Mouse (Mus musculus) mesoderm, embryonic 11.5 days (tissue): ENCODE data around the gene Nav2.
A peak's percentile ranks its signal among the peaks of the same experiment; 100 is the strongest.

ENCODE experiments used
- DNase-seq: peaks from one replicate; pipeline ENCODE4 v3.0.0-alpha.2; 2012; ENCODE audit warnings: low read depth, low spot score

Nav2 gene

GRCm38 (mm10) chr7:49000816-49001215 is 92.3 kb downstream of the Nav2 start:
- DNase-seq, result no peak

DNA sequence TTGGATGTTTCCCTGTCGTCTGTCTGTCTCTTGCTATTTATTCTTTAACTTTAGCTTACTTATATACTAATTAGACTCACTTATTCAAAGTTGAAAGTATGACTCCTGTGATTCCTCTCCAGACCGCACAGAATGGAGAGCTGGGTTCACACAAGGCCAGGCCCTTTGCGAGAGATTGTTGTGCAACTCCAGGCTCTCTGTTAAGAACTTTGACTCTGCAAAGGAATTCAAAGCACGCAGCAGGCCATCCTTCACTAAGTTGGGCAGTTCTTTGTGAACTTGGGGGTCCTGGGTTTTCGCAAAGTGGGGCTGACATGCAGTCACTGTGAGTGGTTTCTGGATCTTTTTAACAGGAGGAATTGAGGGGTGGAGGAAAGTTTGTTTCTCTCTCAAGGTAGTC is 95.9 kb downstream of the Nav2 start:
- DNase-seq, result no peak

GRCm38 (mm10) chr7:49006886-49007285 is 98.4 kb downstream of the Nav2 start:
- DNase-seq, result no peak

DNA sequence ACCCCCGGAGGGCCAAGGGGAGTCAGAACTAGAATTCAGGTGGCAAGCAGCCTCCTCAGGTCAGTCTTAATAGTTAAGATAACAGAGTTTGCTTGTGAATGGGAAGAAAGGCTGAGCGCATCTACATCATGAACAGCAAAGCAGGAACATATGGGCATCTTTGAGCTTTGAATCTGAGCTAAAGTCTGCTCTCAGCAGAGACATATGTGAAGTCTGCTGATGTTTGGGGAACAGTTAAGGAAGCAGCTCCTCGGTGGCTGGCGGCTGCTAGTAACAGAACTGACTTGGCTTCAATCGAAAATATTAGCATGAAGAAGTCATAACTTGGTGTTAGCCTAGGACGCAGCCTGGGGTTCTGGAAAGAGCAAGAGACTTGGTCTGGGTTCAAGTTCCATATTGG is 102.2 kb downstream of the Nav2 start:
- DNase-seq, result no peak

- DNase-seq, result no peak
These were observed 103.5 kb downstream of the Nav2 start for GRCm38 (mm10) chr7:49012027-49012426.

- no peak for DNase-seq
These were observed 106.0 kb downstream of the Nav2 start for GRCm38 (mm10) chr7:49014480-49014879.

- DNase-seq, result no peak
These were observed 106.8 kb downstream of the Nav2 start for GRCm38 (mm10) chr7:49015297-49015696.

DNA sequence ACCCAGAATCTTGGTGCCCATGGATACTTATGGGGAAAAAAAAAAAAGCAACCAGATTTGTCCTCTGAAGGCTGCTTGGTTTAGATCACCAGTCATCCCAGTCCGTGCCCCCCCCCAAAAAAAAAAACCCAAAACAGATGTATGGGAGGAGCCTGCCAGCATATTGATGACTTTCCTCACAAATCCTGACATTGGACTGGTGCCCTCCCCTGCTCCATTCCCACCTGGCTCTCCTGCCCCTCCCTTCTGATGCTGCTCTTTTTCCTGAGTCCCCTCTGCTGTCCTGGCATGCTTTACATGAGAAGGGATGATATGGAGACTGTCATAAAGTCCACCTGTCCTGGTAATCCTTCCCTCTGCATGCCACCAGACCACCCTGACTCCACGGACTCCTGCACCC is 107.6 kb downstream of the Nav2 start:
- DNase-seq, result no peak

DNA sequence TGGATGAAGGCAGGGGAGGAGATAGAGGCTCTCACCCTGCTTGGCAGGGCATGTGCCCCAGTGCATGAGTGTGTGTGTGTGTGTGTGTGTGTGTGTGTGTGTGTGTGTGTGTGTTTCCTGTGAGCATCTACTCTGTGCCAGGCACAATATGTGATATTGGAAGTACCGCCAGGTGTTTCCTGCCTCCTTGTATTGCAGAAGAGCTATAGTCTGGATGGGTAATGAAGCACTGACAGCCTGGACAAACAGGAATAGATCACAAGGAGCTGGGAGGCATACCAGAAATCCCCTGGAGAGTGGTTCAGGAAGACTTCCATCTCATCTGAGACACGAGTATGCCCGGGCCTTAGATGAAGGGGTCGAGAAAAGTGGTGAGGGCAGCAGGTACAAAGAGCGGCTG is 109.3 kb downstream of the Nav2 start:
- no peak for DNase-seq

DNA sequence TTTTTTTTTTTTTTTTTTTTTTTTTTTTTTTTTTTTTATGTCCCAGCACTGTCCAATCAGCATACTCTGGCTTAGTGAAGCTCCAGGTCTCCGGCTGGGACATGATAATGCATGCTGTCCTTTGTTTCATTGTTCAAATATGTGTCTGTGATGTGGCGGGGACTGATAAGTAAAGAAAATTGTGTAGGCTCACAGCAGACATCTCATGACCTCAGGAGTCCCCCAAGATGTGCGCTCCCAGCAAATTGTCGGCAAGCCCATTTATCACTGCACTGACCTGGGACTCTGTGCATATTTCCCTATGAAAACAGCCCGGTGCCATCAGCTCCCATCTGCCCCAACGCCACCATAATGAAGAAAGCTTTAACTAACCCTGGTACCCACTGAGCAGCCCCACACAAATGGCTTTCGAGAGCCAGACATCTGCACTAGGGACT is 110.0 kb downstream of the Nav2 start:
- DNase-seq, result peak; percentile 45

DNA sequence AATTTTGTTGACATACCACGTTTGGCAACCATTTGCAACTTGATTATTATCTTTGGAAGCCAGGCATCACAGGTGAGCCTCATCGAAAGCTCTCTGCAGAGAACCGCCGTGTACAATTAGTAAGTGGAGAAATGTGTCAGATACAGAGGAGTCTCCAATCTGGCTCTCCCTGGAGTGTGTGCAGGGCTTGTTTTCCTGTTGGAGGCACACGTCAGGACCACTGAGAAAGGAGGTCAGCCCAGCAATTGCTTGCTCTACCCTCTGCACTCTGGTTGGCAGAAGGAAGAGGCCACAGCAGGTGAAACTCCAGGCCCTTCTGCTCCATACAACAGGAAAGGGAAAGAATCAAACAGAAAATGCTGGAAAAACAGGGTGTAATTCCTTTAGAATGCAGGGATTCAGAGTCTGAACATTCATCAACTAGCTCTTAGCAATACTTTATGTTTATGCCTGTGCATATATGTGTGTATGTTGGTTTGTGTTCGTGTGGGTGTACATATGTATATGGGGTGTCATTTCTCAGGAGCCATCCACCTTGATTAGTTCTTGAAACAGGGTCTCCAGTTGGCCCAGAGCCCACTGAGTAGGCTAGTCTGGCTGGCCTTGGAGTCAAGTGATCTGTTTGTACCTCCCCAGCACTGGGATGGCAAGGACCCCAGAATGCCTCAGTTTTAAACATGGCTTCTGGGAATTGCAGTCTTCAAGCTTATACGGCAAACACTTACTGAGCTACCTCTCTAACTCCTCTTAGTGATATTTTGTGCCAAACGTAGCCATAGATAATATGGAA is 116.7 kb downstream of the Nav2 start:
- no peak for DNase-seq

DNA sequence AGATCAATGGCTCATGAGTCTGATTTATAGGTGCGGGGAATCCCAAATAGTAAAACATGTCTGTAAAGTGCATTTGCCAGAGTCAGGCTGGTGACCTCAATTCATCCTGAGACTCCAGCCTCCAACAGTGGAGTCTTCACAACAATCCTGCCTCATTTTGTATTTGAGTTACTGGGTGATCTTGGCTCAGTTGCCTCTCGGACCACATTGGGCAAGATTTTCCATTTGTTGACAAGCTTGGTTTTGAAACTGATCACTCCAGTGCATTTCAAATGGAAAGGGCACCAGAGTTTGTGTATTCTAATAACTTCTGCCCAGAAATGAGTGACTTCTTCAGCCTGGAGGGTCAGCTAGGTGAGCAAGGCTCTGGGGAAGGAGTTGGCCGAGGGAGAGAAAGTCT is 117.5 kb downstream of the Nav2 start:
- no peak for DNase-seq

- DNase-seq, result no peak
These were observed 118.0 kb downstream of the Nav2 start for GRCm38 (mm10) chr7:49026466-49026865.

DNA sequence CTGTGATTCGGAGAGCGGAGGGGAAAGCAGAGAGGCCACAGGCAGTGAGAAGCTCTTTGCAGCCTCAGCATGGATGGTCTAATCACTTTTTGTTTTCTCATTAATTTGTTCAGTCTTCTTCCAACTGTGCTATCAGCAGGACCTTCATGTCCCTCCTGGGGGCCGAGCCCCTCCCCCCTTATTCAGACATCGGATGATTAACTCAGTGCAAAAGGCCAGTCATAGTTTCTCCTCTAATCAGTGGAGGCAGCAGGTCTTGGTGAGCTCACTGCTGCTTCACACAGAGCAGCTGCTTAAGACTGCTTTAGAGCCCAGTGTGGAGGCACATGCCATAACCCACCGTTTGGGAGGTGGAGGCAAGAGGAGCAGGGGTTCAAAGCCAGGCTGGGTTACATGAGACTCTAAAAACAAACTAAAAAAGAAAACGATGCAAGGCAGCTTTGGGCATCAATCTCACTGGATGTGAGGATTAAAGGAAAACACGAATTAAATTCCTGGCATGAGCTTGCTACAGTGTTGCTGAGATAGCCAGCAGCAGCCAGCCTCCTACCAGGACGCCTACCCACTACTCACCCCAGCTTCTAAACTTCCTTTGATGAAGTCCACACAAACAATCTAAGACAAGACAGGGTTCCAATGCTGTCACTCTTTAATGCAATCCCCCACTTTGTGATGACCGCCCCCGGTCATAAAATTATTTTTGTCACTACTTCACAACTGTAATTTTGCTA is 120.9 kb downstream of the Nav2 start:
- DNase-seq, result no peak

DNA sequence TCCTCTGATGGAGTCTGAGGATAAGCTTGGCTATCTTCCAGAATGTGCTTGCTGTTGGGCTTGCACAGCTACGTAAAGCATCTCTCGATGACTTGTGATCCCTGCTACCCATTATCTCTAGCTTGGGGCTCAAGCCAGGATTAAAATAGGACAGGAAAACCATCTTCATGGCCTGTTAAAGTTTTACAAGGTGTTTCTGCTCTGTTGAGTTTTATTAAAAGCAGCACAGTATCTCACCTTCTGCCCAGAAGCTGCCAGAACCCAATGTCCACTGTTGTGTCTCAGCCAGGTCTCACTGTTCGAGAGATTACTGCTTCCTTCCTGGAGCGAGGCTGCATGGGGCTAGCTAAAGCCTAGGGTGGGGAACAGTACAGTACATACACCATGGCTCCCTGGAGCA is 123.7 kb downstream of the Nav2 start:
- DNase-seq, result no peak

DNA sequence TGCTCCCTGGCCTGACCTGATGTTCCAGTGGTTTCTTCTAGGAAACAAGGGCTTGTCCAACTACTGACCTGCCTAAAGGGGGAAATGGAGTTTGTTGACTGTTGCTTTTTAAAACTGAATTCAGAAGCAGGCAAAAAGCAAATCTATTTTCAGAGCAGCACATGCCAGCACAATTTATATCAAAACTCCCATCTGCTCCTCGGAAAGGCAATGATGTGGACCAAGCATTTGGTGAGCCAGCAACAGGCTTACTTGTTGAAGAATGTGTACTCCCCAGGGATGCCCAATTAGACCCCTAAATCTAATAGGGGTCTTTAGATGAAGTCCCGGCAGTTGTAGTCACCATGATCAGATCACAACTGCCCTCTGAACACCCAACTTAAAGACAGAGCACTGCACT is 125.7 kb downstream of the Nav2 start:
- DNase-seq, result no peak

DNA sequence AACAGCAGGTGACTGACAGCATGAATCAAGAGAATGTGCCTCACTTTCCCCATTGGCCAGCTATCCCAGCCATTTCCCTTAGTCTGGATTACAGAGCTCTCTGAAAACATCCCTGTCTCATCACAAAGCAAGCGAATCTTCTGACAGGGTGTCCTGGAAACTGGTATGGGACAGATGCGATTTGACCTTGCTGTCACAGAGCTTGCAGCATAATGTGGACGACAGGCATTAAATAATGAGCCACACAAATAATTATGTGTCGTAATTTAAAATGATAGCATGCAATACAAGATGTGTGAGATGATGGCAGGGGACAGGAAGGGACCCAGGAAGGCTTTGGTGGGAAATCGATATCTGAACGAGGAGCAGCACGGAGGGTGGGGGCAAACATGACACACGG is 131.6 kb downstream of the Nav2 start:
- no peak for DNase-seq

- DNase-seq, result peak; percentile 56
These were observed 133.0 kb downstream of the Nav2 start for GRCm38 (mm10) chr7:49041334-49042070.

DNA sequence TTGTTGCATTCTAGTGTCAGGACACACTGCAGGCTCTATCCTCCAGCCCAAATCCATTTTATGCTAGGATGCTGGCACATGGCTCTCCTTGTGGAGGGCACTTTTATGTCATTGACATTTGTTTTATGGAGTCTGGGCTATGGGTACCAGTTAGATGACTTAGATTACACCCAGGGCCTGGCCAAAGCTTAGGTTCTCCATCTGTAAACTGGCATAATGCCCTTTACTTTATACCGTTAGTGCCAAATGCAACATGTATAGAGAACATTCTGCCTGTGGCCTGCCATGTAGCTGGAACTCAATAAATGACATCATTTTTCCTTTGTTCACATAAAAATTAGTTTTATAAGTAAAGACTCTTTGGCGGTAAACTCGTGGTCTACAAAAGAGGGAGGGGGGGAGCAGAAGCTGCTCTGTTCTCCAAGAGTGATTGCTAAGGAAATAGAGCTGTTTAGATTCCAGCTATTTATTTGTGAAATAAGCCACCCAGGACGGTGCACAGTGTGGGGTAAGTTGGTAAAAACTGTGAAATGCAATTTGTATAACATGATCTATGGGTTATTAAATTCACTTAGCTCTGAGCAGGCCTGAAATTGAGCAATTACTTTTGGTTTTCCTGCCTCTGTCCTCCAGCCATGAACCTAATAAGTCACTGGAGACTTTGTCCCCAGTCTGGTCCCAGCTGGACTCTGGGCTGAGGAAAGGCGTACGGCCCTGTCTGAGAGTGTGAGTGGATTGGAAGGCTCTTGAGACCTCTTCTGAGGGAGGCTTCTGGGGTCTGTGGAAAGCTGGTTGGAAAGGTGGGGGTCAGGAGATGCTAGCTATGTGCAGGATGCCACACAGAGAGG is 137.2 kb downstream of the Nav2 start:
- DNase-seq, result peak; percentile 35

GRCm38 (mm10) chr7:49046347-49046989 is 138.0 kb downstream of the Nav2 start:
- DNase-seq, result peak; percentile 49

GRCm38 (mm10) chr7:49047336-49047735 is 138.8 kb downstream of the Nav2 start:
- DNase-seq, result no peak
